Mouse (Mus musculus): ENCODE measurements around the gene Sp140. TPM values are rescaled to one million over a fixed set of nuclear protein-coding genes. Genes with fewer than 3 reads are reported as not detected.
"Not testable (repeated sequence)": the region's sequence is repeated elsewhere in the genome, so short reads cannot be mapped to it uniquely, and the experiment has no call there.

The Sp140 gene
- polyA plus RNA-seq, 1 experiment from 2014 or later: 2.4 TPM

DNA sequence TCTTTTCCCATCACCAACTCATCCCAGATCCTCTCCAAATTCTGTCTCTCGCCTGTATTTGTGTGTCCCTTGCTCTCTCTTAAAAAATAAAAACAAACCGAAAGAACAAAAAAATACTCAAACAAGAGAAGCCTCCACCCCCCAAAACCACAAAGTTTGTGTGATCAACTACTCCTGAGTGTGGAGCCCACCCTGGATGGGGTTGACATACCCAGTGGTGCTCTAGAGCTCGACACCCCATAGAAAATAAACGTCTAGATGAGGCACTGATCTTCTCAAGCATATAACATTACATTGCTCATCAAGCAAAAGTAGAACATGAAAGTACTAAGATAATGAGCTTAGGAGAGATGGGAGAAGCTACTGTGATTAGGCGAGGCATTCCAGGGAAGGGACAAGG, 17.0 kb downstream of the Sp140 start:
- H3K9me3 ChIP-seq (replicated peaks; ENCODE audit: control insufficient read depth, low read length); H3K27me3 ChIP-seq (ENCODE audit: control insufficient read depth, insufficient read depth, low read length); H3K36me3 ChIP-seq (ENCODE audit: control insufficient read depth, insufficient read depth, low read length); H3K4me3 ChIP-seq (replicated peaks; ENCODE audit: low read length); H3K4me2 ChIP-seq (ENCODE audit: low read depth, low read length); H3K9ac ChIP-seq (ENCODE audit: low read length); ATAC-seq (ENCODE audit: insufficient read depth, low FRiP score); H3K4me1 ChIP-seq (ENCODE audit: control insufficient read depth, insufficient read depth, low read length); H3K27ac ChIP-seq (ENCODE audit: low read length): not testable (repeated sequence)
- 54% methylated on average over 4 of the region's 5 CpGs for WGBS

DNA sequence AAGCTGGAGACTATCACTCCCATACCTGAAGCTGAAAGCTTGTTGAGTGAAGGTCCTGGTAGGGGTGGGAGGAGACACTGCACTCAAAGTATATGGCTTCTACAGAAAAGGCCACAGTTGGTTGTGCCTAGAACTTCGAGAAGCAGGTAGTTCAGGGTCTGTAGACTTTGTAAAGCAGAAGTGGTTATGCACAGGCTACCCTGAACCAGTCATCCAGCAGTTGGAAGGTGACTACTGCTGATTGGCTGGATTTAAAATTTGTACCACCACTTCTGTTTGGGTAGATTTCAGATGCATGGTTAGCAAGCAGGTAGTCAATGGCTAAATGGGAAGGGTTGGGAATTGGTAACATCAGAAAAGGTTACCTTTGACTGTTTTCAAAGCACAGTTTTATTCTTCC, 18.5 kb downstream of the Sp140 start:
- not testable (repeated sequence) for H3K27me3 ChIP-seq (ENCODE audit: control insufficient read depth, insufficient read depth, low read length); H3K9ac ChIP-seq (ENCODE audit: low read length); H3K27ac ChIP-seq (ENCODE audit: low read length); H3K4me3 ChIP-seq (replicated peaks; ENCODE audit: low read length); H3K4me1 ChIP-seq (ENCODE audit: control insufficient read depth, insufficient read depth, low read length); H3K9me3 ChIP-seq (replicated peaks; ENCODE audit: control insufficient read depth, low read length); H3K36me3 ChIP-seq (ENCODE audit: control insufficient read depth, insufficient read depth, low read length); H3K4me2 ChIP-seq (ENCODE audit: low read depth, low read length); ATAC-seq (ENCODE audit: insufficient read depth, low FRiP score)
- WGBS: 65% methylated on average over 1 of the region's 1 CpGs

DNA sequence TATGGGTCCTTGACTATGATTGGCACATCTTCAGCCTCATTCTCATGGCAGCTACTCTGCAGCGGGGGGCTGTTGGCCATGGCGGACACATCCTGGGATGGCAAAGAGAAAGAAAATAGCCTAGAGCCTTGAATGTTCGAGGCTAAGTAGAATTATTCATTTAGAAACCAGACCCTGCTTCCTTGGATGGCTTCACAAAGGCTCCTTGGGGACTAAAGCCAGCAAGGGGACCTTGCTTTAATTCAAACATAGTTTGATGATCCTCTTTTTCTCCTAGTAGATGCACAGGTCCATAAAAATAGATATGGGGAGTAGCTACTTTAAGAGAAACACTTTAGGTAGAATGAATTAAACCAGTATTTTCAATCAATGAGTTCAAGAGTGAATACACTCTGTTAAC, 36.8 kb downstream of the Sp140 start:
- not testable (repeated sequence) for H3K27me3 ChIP-seq (ENCODE audit: control insufficient read depth, insufficient read depth, low read length); H3K4me3 ChIP-seq (replicated peaks; ENCODE audit: low read length); H3K9me3 ChIP-seq (replicated peaks; ENCODE audit: control insufficient read depth, low read length); H3K9ac ChIP-seq (ENCODE audit: low read length); ATAC-seq (ENCODE audit: insufficient read depth, low FRiP score); H3K4me1 ChIP-seq (ENCODE audit: control insufficient read depth, insufficient read depth, low read length); H3K27ac ChIP-seq (ENCODE audit: low read length); H3K36me3 ChIP-seq (ENCODE audit: control insufficient read depth, insufficient read depth, low read length); H3K4me2 ChIP-seq (ENCODE audit: low read depth, low read length)
- WGBS: 63% methylated on average over 3 of the region's 3 CpGs

DNA sequence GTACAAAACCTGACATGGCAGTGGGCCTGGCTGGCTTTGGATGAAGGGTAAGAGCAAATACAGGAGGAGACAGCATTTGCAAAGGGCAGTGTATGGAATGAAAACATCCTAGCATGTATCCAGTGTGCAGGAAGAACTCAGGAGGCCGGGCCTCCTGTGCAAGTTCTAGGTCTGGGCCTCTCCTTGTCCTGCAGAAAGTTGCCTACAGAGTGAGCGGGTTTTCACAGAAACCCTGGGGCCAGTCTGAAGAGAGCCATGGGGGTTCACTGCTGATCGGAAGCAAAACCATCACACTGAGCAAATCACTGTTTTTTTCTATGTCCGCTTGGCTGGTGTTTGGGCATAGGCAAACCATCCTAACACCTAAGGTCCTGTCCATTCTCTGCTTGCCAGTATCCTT, 38.0 kb downstream of the Sp140 start:
- H3K4me3 ChIP-seq (replicated peaks; ENCODE audit: low read length); H3K9me3 ChIP-seq (replicated peaks; ENCODE audit: control insufficient read depth, low read length); H3K9ac ChIP-seq (ENCODE audit: low read length); H3K27ac ChIP-seq (ENCODE audit: low read length); ATAC-seq (ENCODE audit: insufficient read depth, low FRiP score); H3K4me1 ChIP-seq (ENCODE audit: control insufficient read depth, insufficient read depth, low read length); H3K4me2 ChIP-seq (ENCODE audit: low read depth, low read length); H3K27me3 ChIP-seq (ENCODE audit: control insufficient read depth, insufficient read depth, low read length); H3K36me3 ChIP-seq (ENCODE audit: control insufficient read depth, insufficient read depth, low read length): not testable (repeated sequence)
- WGBS: 80% methylated on average over 4 of the region's 4 CpGs

DNA sequence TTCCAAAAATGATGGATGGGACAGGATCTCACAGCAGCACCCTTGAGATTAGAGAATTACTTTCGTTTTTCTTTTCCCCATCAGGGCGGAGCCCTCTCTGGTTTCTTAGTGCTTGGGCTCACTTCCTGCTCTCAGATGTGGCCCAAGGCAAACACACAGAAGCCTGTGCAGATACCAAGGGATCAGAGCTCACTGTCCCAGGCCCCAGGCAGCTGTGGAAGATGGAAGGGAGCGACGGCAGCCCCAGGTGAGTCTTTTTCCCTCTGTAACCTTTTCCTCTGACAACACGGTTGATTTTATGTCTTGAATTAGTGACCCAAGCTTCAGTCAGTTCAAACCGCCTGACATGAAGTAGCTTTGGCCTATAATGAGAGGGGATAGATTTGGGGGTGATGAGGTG, 49.7 kb downstream of the Sp140 start, which contains the start of gene Sp100:
TSS of gene Sp100 (plus strand) at position 108 of the 400 bp plus-strand sequence.
- not testable (repeated sequence) for H3K9me3 ChIP-seq (replicated peaks; ENCODE audit: control insufficient read depth, low read length); H3K27me3 ChIP-seq (ENCODE audit: control insufficient read depth, insufficient read depth, low read length); H3K4me2 ChIP-seq (ENCODE audit: low read depth, low read length); H3K4me1 ChIP-seq (ENCODE audit: control insufficient read depth, insufficient read depth, low read length); H3K27ac ChIP-seq (ENCODE audit: low read length); H3K9ac ChIP-seq (ENCODE audit: low read length); ATAC-seq (ENCODE audit: insufficient read depth, low FRiP score); H3K4me3 ChIP-seq (replicated peaks; ENCODE audit: low read length); H3K36me3 ChIP-seq (ENCODE audit: control insufficient read depth, insufficient read depth, low read length)
- WGBS: 53% methylated on average over 5 of the region's 6 CpGs

DNA sequence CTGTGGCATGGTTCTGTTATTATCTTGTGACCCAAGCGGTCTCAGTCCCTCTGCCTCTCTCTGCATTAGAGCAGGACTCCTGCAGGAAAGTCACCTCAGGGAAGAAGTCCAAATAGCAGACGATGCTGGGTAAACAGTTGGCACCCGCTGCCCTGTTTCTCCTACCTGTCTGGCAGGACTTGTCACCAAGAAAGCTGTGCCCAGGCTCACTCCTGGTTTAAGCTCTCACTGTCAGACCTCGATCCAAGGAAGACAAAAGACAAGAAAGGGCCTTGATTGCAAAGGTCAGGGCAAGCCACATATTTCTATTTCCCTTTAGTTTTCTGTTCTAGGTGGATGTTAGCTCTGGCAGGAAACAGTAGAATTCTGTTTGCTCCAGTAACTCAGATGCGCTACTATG, 50.3 kb downstream of the Sp140 start:
- WGBS: 74% methylated on average over 3 of the region's 5 CpGs

DNA sequence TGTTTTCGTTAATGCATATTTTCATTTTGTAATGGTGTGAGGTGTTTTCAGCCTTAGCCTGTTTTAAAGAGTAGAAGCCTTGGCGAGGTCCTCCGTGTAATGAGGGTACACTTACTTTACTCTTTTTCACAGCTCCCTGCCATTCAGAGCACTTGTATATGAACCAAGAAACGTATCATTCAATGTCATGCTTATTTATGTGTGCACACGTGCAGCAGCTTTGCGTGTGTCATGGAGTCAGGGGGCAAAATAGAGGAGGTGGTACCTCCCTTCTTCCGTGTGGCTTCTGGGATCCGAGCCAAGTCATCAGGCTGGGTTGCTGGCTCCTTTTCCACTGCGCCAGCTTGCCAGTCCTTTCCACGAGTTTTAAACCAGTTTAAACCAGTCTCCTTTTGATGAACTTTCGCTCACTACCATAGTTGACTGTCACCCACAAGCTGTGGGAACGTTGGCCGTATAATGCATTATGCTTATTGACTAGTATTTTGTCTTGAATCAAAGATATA, 51.6 kb downstream of the Sp140 start:
- not testable (repeated sequence) for H3K27ac ChIP-seq (ENCODE audit: low read length); H3K9ac ChIP-seq (ENCODE audit: low read length); H3K27me3 ChIP-seq (ENCODE audit: control insufficient read depth, insufficient read depth, low read length); H3K4me3 ChIP-seq (replicated peaks; ENCODE audit: low read length); H3K4me1 ChIP-seq (ENCODE audit: control insufficient read depth, insufficient read depth, low read length); H3K4me2 ChIP-seq (ENCODE audit: low read depth, low read length); ATAC-seq (ENCODE audit: insufficient read depth, low FRiP score); H3K36me3 ChIP-seq (ENCODE audit: control insufficient read depth, insufficient read depth, low read length); H3K9me3 ChIP-seq (replicated peaks; ENCODE audit: control insufficient read depth, low read length)
- WGBS: 81% methylated on average over 13 of the region's 13 CpGs

More for the DNA sequence above, 50.3 kb downstream of the Sp140 start:
- H3K9ac ChIP-seq (ENCODE audit: low read length); ATAC-seq (ENCODE audit: insufficient read depth, low FRiP score); H3K4me1 ChIP-seq (ENCODE audit: control insufficient read depth, insufficient read depth, low read length); H3K9me3 ChIP-seq (replicated peaks; ENCODE audit: control insufficient read depth, low read length); H3K4me2 ChIP-seq (ENCODE audit: low read depth, low read length); H3K27me3 ChIP-seq (ENCODE audit: control insufficient read depth, insufficient read depth, low read length); H3K36me3 ChIP-seq (ENCODE audit: control insufficient read depth, insufficient read depth, low read length); H3K4me3 ChIP-seq (replicated peaks; ENCODE audit: low read length); H3K27ac ChIP-seq (ENCODE audit: low read length): not testable (repeated sequence)

DNA sequence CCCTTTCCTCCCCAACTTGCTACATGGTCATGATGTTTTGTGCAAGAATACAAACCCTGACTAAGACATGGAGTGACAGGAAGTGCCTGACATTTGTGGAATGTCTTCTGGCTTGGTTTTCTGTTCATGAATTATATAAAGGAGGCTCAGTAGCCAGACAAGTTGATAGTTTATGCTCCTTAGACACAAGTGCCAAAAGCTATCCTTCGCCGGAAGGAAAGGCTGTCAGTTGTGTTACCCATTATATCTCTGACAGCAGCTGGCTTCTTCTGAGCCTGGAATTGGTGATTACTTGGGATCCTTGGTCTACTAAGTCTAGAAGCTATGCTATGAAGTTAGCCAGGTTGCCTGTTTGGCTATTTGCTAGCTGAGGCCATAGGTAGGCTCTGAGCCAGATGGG, 57.0 kb downstream of the Sp140 start:
- not testable (repeated sequence) for H3K27me3 ChIP-seq (ENCODE audit: control insufficient read depth, insufficient read depth, low read length); H3K4me2 ChIP-seq (ENCODE audit: low read depth, low read length); H3K27ac ChIP-seq (ENCODE audit: low read length); H3K4me3 ChIP-seq (replicated peaks; ENCODE audit: low read length); H3K9ac ChIP-seq (ENCODE audit: low read length); H3K4me1 ChIP-seq (ENCODE audit: control insufficient read depth, insufficient read depth, low read length); ATAC-seq (ENCODE audit: insufficient read depth, low FRiP score); H3K9me3 ChIP-seq (replicated peaks; ENCODE audit: control insufficient read depth, low read length); H3K36me3 ChIP-seq (ENCODE audit: control insufficient read depth, insufficient read depth, low read length)
- WGBS: 89% methylated on average over 2 of the region's 2 CpGs

DNA sequence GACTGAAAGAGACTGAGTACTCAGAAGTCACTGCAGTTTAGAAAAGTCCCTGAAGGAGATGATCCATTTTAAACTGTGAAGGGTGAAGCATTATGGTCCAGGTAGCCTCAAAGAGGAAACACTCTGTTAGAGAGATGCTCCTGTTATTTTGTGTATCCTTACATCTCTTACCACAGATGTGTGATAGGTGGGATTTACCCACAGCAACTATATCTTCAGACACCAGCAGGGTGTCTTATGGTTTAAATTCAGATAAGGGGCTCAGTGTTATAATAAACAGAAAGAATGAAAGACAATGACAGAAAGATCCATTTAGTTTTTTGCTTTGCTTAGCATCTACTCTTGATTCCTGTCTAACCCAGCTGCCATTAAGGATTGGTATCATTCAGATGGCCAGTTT, 64.1 kb downstream of the Sp140 start:
- no peaks in the 10 kb centered on the region for H3K36me3 ChIP-seq (ENCODE audit: control insufficient read depth, insufficient read depth, low read length)
- no peaks in the 10 kb centered on the region for H3K4me1 ChIP-seq (ENCODE audit: control insufficient read depth, insufficient read depth, low read length)
- no peak overlapping the region for H3K4me2 ChIP-seq (ENCODE audit: low read depth, low read length)
- no peak overlapping the region for H3K4me3 ChIP-seq (replicated peaks; ENCODE audit: low read length)
- H3K9me3 ChIP-seq (replicated peaks; ENCODE audit: control insufficient read depth, low read length): no peaks in the 10 kb centered on the region
- H3K27me3 ChIP-seq (ENCODE audit: control insufficient read depth, insufficient read depth, low read length): no peaks in the 10 kb centered on the region
- no peak for ATAC-seq (ENCODE audit: insufficient read depth, low FRiP score)
- H3K27ac ChIP-seq (ENCODE audit: low read length): no peak overlapping the region
- no peak overlapping the region for H3K9ac ChIP-seq (ENCODE audit: low read length)

DNA sequence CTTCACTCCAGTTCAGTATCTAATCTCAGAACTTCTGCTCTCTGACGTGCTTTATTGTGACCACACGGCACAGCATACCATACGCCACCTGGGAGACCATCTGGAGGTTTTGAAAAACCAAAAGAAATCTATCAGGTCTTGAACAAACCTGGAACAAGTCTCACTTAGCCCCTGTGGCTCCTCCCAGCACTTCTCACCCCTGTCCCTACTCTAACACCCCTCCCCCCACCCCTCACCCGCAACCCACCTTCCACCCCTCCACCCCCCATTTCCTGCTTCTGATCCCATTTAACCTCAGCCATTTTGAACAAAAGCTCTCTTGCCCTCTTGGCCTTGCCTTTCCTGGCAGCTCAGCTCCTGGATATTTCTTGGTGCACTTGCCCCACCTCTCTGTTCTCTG, 80.0 kb downstream of the Sp140 start:
- Histone ChIP-seq H3K9me3 (replicated peaks; ENCODE audit: control insufficient read depth, low read length) (no peaks in the 10 kb centered on the region), H3K9ac (ENCODE audit: low read length) (no peak overlapping the region), H3K4me1 (ENCODE audit: control insufficient read depth, insufficient read depth, low read length) (no peaks in the 10 kb centered on the region), H3K36me3 (ENCODE audit: control insufficient read depth, insufficient read depth, low read length) (no peaks in the 10 kb centered on the region), H3K4me3 (replicated peaks; ENCODE audit: low read length) (no peak overlapping the region), H3K27ac (ENCODE audit: low read length) (no peak overlapping the region), H3K4me2 (ENCODE audit: low read depth, low read length) (no peak overlapping the region), H3K27me3 (ENCODE audit: control insufficient read depth, insufficient read depth, low read length) (no peaks in the 10 kb centered on the region)
- 40% methylated on average over 4 of the region's 4 CpGs for whole genome bisulfite sequencing
- ATAC-seq (ENCODE audit: insufficient read depth, low FRiP score): no peak

Data from stomach, embryonic 16.5 days (tissue).